Mouse (Mus musculus) thymus, postnatal 25 days (tissue): ENCODE data around the gene Kif1c.

Experiments used
- DNase-seq: peaks from one replicate; pipeline ENCODE4 v3.0.0; 2022

The Kif1c gene

DNA sequence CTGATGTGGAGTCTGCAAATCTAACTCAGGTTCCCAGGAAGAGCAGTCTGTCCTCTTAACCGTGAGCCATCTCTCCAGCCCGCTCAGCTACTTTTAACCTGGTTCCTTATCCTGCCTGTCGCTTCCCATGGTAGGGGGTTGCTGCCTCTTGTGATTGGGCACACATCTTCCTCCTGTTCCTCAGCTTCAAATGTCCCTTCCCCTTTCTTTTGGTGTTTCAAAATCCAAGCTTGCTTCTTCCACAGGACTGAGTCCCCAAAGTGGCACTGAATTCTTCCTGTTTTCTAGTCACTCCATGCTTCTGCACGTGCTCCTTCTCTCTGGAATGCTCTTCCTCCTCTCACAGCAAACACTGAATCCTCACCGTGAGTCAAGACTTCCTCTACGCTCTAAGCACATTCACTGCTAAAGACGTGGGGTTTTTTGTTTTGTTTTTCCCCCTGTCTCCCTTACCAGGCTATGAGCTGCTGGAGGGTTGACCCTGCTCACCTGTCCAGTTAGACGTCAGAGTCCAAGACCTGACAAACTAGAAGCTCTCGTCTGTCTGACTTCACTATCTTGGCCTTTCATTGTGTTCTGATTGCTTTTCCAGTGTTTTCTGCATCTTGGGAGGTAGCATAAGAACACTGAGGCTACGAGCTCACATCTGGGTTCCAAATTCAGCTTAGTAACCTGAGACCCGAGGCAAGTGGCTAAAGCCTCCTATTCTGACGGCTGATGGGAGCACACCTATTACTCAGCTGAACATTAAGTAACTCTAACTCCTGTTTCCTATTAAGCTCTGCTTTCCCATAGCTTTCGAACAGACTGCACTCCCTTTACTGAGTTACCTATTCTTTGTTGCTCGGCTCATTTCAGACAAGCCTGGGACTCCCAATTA lies 32.8 kb upstream of the Kif1c start:
- no peak for DNase-seq

DNA sequence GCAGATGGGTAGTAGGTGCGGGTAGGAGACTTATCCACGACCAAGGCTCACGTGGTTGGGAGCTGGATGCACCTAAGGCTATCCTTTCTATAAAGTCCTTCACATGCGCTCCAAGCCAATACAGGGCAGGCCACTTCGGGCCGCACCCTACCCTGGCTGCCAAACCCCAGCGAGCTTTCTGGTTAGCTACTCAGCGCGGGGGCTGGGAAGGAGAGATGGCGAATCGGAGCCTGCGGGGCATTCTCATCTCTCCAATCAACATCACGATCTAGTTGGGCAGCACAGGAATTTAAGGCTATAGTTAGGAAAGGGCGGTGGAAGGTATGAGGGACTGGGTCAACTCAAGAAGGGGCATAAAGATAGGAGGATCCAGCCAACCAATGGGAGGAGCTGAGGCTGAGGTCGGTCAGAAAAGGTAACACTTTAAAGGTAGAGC lies 32.0 kb upstream of the Kif1c start:
- DNase-seq = no peak

GRCm38 (mm10) chr11:70668771-70669505 lies 31.4 kb upstream of the Kif1c start, which contains the start of gene Spag7:
Gene Spag7 (minus strand): TSS chr11:70669416.
- DNase-seq = peak; percentile 95

DNA sequence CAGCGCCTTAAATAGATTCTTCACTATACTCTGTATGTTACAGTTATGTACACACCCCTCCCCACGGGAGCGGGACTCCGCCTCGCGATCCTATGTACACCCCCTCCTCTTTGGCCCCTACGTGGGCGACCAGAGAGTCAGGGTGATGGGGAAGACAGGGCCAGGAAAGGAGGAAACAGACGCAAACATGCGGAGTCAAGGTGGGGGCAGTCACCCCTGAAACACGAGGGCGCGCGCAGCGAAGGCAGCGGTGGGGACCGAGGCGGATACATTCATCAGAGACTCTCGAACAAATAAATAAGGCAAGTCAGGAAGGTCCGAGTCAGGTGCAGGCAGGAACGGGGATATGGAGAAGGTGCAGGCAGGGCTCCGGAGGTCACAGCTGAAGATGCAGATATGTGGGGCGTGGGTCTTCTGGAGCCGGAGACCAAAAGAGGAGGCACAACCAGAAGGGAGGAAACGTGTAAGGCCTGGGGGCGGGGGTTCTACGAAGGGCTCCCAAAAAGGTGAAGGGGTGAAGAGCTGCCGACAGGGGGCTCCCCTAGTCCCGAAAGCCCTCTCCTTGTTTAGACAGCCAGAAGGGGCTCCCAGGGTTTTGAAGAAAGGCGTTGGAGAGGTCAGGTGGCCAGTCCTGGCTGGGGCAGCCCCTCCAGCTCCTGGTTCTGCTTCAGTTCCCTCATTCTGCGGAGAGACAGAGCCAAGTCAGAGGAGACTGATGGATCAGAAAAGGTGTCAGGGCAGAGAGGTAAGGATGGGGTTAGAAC lies 30.6 kb upstream of the Kif1c start:
- peak; percentile 94 for DNase-seq

DNA sequence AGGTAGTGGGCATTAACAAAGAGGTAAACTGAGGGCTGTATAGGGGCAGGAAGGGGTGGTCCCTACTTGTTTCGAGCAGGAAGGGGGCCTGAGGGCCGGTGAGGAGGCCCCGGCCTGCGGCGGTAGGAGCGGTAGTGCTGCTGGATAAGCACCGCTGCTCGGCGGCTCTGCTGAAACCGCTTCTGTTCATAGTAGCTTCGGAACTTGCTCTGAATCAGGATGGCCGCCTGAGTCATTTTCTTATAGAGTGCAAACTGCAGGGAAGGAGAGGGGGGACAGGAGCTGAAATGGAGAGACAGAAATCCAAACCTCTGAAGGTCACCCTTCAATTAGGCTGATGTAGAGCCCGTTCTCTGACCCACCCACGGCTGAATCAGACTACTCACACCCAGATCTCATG lies 29.9 kb upstream of the Kif1c start:
- no peak for DNase-seq

GRCm38 (mm10) chr11:70671333-70672047 lies 28.9 kb upstream of the Kif1c start:
- no peak for DNase-seq

GRCm38 (mm10) chr11:70674014-70674413 lies 26.3 kb upstream of the Kif1c start:
- no peak for DNase-seq

GRCm38 (mm10) chr11:70674501-70674900 lies 25.8 kb upstream of the Kif1c start:
- no peak for DNase-seq

DNA sequence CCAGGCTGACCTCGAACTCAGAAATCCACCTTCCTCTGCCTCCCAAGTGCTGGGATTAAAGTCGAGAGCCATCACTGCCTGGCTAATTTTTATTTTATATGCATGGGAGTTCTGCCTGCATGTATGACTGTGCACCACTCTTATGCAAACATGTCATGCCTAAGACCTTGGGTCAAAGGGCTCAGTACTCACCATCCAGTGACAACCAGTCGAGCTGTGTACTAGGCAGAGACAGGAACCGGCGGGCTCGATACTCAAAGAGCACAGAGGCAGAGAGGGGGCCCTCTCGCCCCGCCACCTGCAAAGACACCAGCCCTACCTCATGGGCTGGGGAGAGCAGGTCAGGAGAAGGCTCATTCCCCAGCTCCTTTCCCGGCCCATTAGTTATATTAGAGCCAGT lies 22.3 kb upstream of the Kif1c start:
- DNase-seq = no peak

DNA sequence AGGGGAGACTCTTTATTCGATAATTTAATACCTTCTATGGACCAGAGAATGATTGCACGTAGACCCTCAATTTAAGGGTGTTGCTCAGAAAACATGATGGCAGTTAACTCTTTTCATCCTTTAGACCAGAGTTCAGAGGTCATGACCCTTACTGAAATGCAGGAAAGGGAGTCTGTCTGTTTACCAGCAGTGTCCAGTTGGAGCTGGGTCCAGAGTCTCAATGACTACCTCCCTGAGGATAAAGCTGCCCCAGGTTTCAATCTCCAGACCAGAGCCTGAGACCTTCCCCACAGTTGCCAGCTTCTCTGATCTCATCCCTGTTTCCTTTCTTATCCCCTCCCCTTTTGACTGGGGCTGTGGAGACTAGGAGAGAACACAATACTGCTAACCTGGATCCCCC lies 21.8 kb upstream of the Kif1c start:
- no peak for DNase-seq

DNA sequence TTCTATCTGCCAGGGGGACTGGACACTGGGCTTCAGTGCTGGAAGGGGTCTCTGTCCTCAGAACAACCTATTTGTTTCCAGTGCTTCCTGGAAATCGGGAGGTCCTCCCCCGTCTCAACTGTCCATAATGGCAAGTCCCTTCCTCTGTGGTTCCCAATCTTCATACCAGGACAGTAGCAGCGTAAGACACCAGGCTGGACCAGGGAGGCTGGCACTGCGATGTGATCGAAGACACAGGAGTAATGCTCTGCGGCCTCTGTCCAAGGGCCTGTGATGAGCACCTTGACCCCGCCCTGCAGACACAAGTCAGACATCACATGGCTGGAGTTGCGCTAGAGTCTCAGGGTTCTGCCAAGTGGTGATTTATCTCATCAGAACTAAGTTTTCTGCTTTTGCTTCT lies 21.0 kb upstream of the Kif1c start:
- DNase-seq = no peak

DNA sequence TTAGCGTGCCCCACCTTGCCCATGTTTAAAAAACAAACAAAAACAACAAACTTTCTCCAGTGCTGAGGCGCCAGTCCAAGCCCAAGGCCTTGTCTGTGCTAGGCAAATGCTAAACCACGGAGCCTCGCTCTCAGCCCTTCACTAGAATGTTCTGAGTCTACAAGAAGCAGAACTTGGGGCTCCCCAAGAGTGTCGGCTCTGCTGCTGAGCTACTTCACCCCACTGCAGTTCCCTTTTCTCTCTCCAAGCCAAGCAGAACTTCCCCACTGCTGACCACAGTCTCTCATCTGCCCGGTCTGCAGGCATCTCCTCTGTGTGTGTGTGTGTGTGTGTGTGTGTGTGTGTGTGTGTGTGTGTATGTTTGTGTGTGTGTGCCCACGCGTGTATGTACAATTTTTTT lies 20.5 kb upstream of the Kif1c start:
- DNase-seq = no peak

DNA sequence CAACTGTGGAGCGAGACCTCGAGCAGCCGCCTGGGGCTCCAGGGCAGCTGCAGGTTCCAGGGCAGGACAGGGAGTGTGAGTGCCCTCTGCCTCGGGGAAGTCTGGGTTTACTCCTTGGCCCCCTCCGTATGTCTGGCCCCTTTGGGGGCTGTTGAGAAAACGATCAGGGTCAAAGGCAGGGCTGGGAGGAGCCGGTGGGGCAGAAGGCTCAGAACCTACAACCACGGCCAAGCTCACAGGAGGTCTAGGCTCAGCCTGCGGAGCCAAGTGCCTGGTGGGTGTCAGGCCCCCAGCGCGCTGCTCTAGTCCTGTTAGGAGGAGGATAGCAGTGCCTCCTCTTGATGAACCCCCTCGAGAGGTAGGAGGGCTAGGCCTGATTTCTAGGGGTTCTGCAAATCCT lies 19.2 kb upstream of the Kif1c start:
- no peak for DNase-seq

DNA sequence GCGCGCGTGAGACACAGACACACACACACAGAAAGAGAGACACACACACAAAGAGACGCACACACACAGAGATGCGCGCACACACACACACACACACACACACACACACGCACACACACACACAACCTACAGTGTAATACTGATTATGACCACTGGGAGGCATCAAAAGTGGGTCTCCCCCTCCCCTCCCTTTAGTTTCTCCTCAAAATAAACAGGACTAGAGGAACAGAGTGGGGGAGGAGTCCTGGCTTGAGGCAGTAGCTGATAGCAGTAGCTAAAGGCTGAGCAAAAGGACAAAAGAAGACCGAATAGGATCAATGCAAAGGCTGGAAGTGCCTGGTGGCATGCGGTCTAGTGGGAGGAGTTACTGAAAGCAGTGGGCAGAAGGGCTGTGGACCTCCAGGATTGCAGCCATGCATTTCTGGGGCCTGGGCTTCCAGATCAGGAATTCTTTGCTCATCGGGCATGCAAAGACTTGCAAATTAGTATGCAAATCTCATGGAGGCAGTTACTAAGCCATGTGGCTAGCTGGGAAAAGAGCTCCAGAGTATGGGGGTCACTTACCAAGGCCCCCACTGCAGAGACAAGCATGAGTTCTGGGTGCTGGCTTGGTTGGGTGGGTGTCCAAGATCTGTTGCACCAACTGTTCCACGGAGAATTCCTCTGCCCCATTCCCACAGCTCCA lies 18.3 kb upstream of the Kif1c start:
- DNase-seq = no peak

DNA sequence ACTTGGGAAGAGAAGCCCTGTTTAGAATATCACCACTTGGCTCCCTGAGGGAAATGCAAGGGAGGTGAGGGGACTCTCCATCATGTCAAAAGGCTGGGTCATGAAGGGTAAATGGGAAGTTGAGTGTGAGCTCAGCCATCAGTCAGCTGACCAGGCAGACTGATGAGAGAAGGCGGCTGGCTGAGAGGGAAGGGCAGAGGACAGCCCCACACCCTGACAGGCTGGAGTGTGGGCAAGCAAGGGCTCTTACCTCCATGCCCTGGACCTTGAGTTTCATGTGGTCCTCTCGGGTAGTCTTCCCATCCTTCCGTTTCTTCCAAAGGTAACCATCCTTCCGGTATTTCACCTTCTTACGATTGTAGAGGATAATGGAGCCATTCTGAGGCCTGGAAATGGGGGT lies 16.7 kb upstream of the Kif1c start:
- DNase-seq = no peak

GRCm38 (mm10) chr11:70686901-70687566 lies 13.3 kb upstream of the Kif1c start:
- DNase-seq = no peak

- DNase-seq = peak; percentile 91
These were observed 12.6 kb upstream of the Kif1c start, which contains the start of gene Camta2 for GRCm38 (mm10) chr11:70687601-70688199. Gene Camta2 (minus strand): TSS chr11:70688105.

GRCm38 (mm10) chr11:70688372-70688771 lies 12.0 kb upstream of the Kif1c start:
- no peak for DNase-seq

- no peak for DNase-seq
These were observed 10.8 kb upstream of the Kif1c start for GRCm38 (mm10) chr11:70689578-70689977.

GRCm38 (mm10) chr11:70693504-70693903 lies 6.8 kb upstream of the Kif1c start:
- no peak for DNase-seq

GRCm38 (mm10) chr11:70697376-70697775 lies 3.0 kb upstream of the Kif1c start:
- no peak for DNase-seq
